Mouse (Mus musculus) spleen, postnatal 10 days (tissue): ENCODE measurements at regions not wholly inside any gene's neighbourhood (a gene's known extent, or its start where the extent isn't known, plus 50 kb on each side); places are given as distances from the start of the nearest gene placed in this dataset.

Experiments used
- DNase-seq, 2 experiments: peaks; one replicate each; pipeline ENCODE4 v3.0.0; 2021 to 2022; ENCODE audit warnings: low spot score in 2 of 2

- no peak for DNase-seq
Observed at GRCm38 (mm10) chr17:45341573-45341972, 92.0 kb downstream of the Cdc5l start.

- DNase-seq: no peak
Observed at GRCm38 (mm10) chr17:45340851-45341250, 92.7 kb downstream of the Cdc5l start.

GRCm38 (mm10) chr17:45339226-45339625 is 94.3 kb downstream of the Cdc5l start:
- DNase-seq: no peak

- DNase-seq: no peak
Observed at GRCm38 (mm10) chr17:45338086-45338485, 95.5 kb downstream of the Cdc5l start.

- no peak for DNase-seq
Observed at GRCm38 (mm10) chr17:45335586-45336151, 97.9 kb downstream of the Cdc5l start.

- DNase-seq: no peak
Observed at GRCm38 (mm10) chr17:45334732-45335381, 98.7 kb downstream of the Cdc5l start.

GRCm38 (mm10) chr17:45332321-45332720 is 101.2 kb downstream of the Cdc5l start:
- DNase-seq: no peak

- DNase-seq: no peak
Observed at GRCm38 (mm10) chr17:45329241-45329640, 104.3 kb downstream of the Cdc5l start.

GRCm38 (mm10) chr17:45326726-45327125 is 106.8 kb downstream of the Cdc5l start:
- no peak for DNase-seq

- no peak for DNase-seq
Observed at GRCm38 (mm10) chr17:45326173-45326572, 107.4 kb downstream of the Cdc5l start.

- no peak for DNase-seq
Observed at GRCm38 (mm10) chr17:45322842-45323241, 110.7 kb downstream of the Cdc5l start.

GRCm38 (mm10) chr17:45320074-45320473 is 113.5 kb downstream of the Cdc5l start:
- no peak for DNase-seq

GRCm38 (mm10) chr17:45318211-45319076 is 115.1 kb downstream of the Cdc5l start:
- DNase-seq: no peak

GRCm38 (mm10) chr17:45312510-45313266 is 120.8 kb downstream of the Cdc5l start:
- DNase-seq: no peak

- no peak for DNase-seq
Observed at GRCm38 (mm10) chr17:45306506-45306905, 127.0 kb downstream of the Cdc5l start.

GRCm38 (mm10) chr17:45303183-45303582 is 130.4 kb downstream of the Cdc5l start:
- DNase-seq: no peak

GRCm38 (mm10) chr17:45298355-45298754 is 135.2 kb downstream of the Cdc5l start:
- DNase-seq: peak in 1 of 2 experiments; percentile 54

GRCm38 (mm10) chr17:45297860-45298259 is 135.7 kb downstream of the Cdc5l start:
- no peak for DNase-seq

- no peak for DNase-seq
Observed at GRCm38 (mm10) chr17:45296363-45296762, 137.2 kb downstream of the Cdc5l start.

GRCm38 (mm10) chr17:45294886-45295285 is 138.7 kb downstream of the Cdc5l start:
- no peak for DNase-seq

- peak in 1 of 2 experiments; percentile 29 for DNase-seq
Observed at GRCm38 (mm10) chr17:45294256-45294865, 139.2 kb downstream of the Cdc5l start.
